Mouse (Mus musculus) cortical plate, adult 2 months (tissue): ENCODE measurements around the gene Zfand3.

ENCODE experiments used
- CTCF ChIP-seq: fragments of 200-500 bp; IDR thresholded peaks from 2 replicates; pipeline ENCODE4 v1.5.1; 2011; ENCODE audit warnings: mild to moderate bottlenecking, control low read depth, low read length; ENCODE audit not compliant: insufficient read depth; ENCODE audit errors: extremely low read depth
- POLR2A ChIP-seq: fragments of 200-500 bp; IDR thresholded peaks from 2 replicates; pipeline ENCODE4 v1.6.1; 2011; ENCODE audit warnings: mild to moderate bottlenecking, low read length, control low read depth; ENCODE audit not compliant: insufficient read depth; ENCODE audit errors: extremely low read depth

GRCm38 (mm10) chr17:30075896-30076295 is 71.4 kb downstream of the Zfand3 start:
- no peak for TF ChIP-seq CTCF
- no peak for TF ChIP-seq POLR2A
